Mouse (Mus musculus) megakaryocyte-erythroid progenitor cell, adult 5-6 weeks (primary cell): ENCODE measurements around the gene Psmb9. TPM values are rescaled to one million over a fixed set of nuclear protein-coding genes. Genes with fewer than 3 reads are reported as not detected.
A peak's percentile ranks its signal among the peaks of the same experiment; 100 is the strongest.
"Not testable (repeated sequence)": the region's sequence is repeated elsewhere in the genome, so short reads cannot be mapped to it uniquely, and the experiment has no call there.

Source experiments
- ATAC-seq: replicated peaks from 2 replicates; pipeline ENCODE4 v1.8.0; 2016; ENCODE audit warnings: mild to moderate bottlenecking, inconsistent platforms; ENCODE audit not compliant: severe bottlenecking, poor library complexity, low FRiP score, low TSS enrichment
- total RNA-seq, 2 experiments: library from RNA; stranded (forward) in 1 of 2; stranded (reverse) in 1 of 2; fragments of 200-1000, 215-1000 nt in 1 of 2; fragments of >200 nt in 1 of 2; fragmentation: Nextera tagmentation in 1 of 2; gene quantifications; 2 replicates each; pipeline ENCODE4 v1.2.3; 2014 to 2017

Psmb9 gene
- total RNA-seq, 2 experiments from 2014 or later: 55.1 to 56.2 TPM

GRCm38 (mm10) chr17:34144960-34145371 is 42.6 kb downstream of the Psmb9 start:
- no peak for ATAC-seq

GRCm38 (mm10) chr17:34144221-34144620 is 43.3 kb downstream of the Psmb9 start:
- ATAC-seq: not testable (repeated sequence)

GRCm38 (mm10) chr17:34143461-34143860 is 44.1 kb downstream of the Psmb9 start:
- no peak for ATAC-seq

GRCm38 (mm10) chr17:34143033-34143432 is 44.5 kb downstream of the Psmb9 start, which contains the start of gene H2-DMb2:
Gene H2-DMb2 (plus strand): TSS chr17:34143307.
- ATAC-seq: peak; percentile 42; the same call in 1 of the 2 replicates

- no peak for ATAC-seq
Observed at GRCm38 (mm10) chr17:34142456-34143010, 45.0 kb downstream of the Psmb9 start.

- no peak for ATAC-seq
Observed at GRCm38 (mm10) chr17:34141448-34141847, 46.1 kb downstream of the Psmb9 start.

- ATAC-seq: no peak
Observed at GRCm38 (mm10) chr17:34140240-34140639, 47.3 kb downstream of the Psmb9 start.

- ATAC-seq: no peak
Observed at GRCm38 (mm10) chr17:34139416-34139815, 48.1 kb downstream of the Psmb9 start.

DNA sequence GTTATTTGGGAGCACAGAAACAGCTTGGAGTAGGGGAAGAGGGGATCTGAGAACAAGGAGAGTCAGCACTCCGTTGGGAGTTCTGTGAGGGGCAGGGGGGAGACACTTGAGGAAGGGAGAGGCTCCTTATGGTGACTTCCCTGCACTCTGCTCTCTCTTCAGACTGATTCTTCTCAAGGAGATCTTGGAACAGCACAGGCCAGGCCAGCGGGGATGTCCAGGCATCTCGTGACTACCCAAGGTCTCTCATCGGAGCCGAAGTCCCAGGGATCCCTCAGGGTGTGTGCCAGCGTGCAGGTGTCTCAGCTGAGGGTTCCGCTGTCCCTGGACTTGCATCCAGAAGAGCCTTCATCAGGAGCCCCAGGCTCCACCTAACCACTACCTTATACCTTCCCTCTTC is 48.9 kb downstream of the Psmb9 start:
- ATAC-seq: no peak

GRCm38 (mm10) chr17:34137601-34138000 is 50.0 kb downstream of the Psmb9 start:
- ATAC-seq: no peak

DNA sequence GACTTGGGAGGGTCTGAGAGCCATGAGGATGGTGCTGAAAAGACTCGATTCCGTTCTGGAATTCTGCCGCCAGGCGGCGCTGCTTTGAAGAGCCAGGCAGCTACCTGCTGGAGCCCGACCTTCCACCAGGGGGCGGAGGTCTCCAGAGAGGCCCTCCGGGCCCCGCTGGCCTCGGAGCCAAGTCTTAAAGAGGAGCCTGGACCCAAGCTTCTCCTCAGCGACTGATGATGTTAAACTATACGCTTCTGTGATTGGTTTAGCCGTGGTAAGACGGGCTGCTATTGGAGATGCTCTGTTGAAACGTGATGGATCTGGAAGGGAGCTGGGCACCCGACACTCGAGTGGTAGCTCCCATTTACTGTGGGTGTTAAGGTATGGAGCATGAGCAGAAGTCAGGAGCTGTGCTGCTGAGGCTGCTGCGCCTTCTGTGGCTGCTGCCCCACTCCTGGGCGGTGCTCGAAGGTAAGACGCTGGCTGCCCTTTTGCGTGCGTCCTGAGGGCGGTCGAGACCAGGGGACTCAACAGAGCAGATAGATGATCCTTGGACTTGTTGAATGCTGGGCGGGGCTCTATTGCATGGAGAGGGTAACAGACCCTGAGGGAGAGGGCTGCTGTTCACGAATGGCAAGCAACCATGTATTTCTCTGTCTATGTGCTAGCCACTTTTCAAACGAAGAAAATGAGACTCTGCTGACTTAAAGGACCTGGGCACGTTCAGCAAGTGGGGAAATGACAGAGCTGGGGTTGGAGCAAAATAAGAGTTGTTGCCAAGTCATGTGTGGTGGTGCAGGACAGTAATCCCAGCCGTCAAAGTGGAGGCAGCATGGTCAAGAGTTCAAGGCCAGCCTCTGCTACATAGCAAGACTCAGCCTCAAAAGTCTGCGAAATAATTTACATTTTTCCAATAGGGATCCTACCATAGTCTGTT is 52.0 kb downstream of the Psmb9 start:
- peak; percentile 97 for ATAC-seq

DNA sequence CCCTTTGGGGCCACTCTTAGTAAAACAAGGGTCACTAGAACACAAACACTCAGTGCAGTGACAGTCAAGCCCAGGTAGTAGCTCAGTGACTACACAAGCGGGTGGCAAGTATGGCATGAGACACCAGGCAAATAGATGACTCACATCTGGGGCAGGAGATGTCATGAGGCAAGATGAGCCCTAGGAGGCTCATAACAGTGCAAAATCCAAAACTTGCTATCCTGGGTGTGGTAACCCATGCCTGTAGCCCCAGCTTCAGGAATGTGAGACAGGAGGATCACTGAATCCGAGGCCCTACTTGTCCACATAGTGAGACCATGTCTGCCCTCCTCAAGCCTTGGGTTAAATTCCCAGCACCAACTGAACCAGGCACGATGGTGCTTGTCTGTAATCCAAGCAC is 53.1 kb downstream of the Psmb9 start:
- ATAC-seq: no peak

DNA sequence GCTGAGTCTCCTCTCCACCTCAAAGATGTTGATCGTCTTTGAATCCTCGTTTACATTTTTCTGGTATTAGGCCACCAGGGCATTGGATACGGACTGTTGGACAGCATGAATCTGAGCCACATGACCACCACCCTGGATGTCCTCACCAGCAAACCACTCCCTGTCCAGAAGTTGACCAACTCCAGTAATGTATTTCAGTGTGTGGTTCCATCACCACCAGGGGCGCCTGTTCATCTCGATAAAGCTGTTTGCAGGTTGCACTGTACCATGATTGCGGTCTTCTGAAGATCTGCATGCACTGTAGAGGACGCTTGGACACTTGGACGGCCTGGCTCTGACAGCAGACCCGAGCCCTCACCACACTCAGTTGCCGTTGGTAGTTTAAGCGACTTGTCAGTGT is 54.3 kb downstream of the Psmb9 start:
- ATAC-seq: no peak

Other genes starting within 250 kb of the Psmb9 start
- 192 and 240 TPM in 2 replicates for gene Pfdn6, start 247.4 kb downstream of the Psmb9 start, total RNA-seq (2014; fragmentation: Nextera tagmentation)
- 209 and 235 TPM in 2 replicates for gene Pfdn6, start 247.4 kb downstream of the Psmb9 start, total RNA-seq (2017)
- gene Wdr46, start 247.1 kb downstream of the Psmb9 start, total RNA-seq (2014; fragmentation: Nextera tagmentation): 75.2 and 76.4 TPM in 2 replicates
- 78.8 and 105 TPM in 2 replicates for gene Wdr46, start 247.1 kb downstream of the Psmb9 start, total RNA-seq (2017)
- gene B3galt4, start 236.3 kb downstream of the Psmb9 start, total RNA-seq (2014; fragmentation: Nextera tagmentation): 0.90 and 1.8 TPM in 2 replicates
- 2.7 TPM in 1 of 2 replicates, not detected in the other for gene B3galt4, start 236.3 kb downstream of the Psmb9 start, total RNA-seq (2017)
- gene Vps52, start 232.0 kb downstream of the Psmb9 start, total RNA-seq (2014; fragmentation: Nextera tagmentation): 41.4 and 51.4 TPM in 2 replicates
- 17.4 and 26.2 TPM in 2 replicates for gene Vps52, start 232.0 kb downstream of the Psmb9 start, total RNA-seq (2017)
- gene Rps18, start 231.8 kb downstream of the Psmb9 start, total RNA-seq (2014; fragmentation: Nextera tagmentation): 6,055 and 6,432 TPM in 2 replicates
- gene Rps18, start 231.8 kb downstream of the Psmb9 start, total RNA-seq (2017): 1,728 and 1,730 TPM in 2 replicates
- gene H2-K1, start 187.4 kb downstream of the Psmb9 start, total RNA-seq (2014; fragmentation: Nextera tagmentation): 870 and 1,054 TPM in 2 replicates
- 664 and 816 TPM in 2 replicates for gene H2-K1, start 187.4 kb downstream of the Psmb9 start, total RNA-seq (2017)
- gene Ring1, start 163.1 kb downstream of the Psmb9 start, total RNA-seq (2014; fragmentation: Nextera tagmentation): 12.8 and 24.7 TPM in 2 replicates
- 13.5 and 15.4 TPM in 2 replicates for gene Ring1, start 163.1 kb downstream of the Psmb9 start, total RNA-seq (2017)
- gene H2-Ke6, start 159.7 kb downstream of the Psmb9 start, total RNA-seq (2014; fragmentation: Nextera tagmentation): 118 and 144 TPM in 2 replicates
- gene H2-Ke6, start 159.7 kb downstream of the Psmb9 start, total RNA-seq (2017): 41.6 and 46.8 TPM in 2 replicates
- gene Slc39a7, start 156.1 kb downstream of the Psmb9 start, total RNA-seq (2014; fragmentation: Nextera tagmentation): 18.1 and 18.3 TPM in 2 replicates
- 94.1 and 169 TPM in 2 replicates for gene Slc39a7, start 156.1 kb downstream of the Psmb9 start, total RNA-seq (2017)
- 49.6 and 58.9 TPM in 2 replicates for gene Rxrb, start 156.0 kb downstream of the Psmb9 start, total RNA-seq (2014; fragmentation: Nextera tagmentation)
- gene Rxrb, start 156.0 kb downstream of the Psmb9 start, total RNA-seq (2017): 31.4 and 33.3 TPM in 2 replicates
- 1.1 and 3.6 TPM in 2 replicates for gene Col11a2, start 148.3 kb downstream of the Psmb9 start, total RNA-seq (2014; fragmentation: Nextera tagmentation)
- 0.05 and 0.46 TPM in 2 replicates for gene Col11a2, start 148.3 kb downstream of the Psmb9 start, total RNA-seq (2017)
- 6.2 and 15.1 TPM in 2 replicates for gene H2-Oa, start 95.4 kb downstream of the Psmb9 start, total RNA-seq (2014; fragmentation: Nextera tagmentation)
- gene H2-Oa, start 95.4 kb downstream of the Psmb9 start, total RNA-seq (2017): 0.75 and 5.8 TPM in 2 replicates
- gene H2-DMa, start 68.2 kb downstream of the Psmb9 start, total RNA-seq (2014; fragmentation: Nextera tagmentation): 26.4 and 41.6 TPM in 2 replicates
- gene H2-DMa, start 68.2 kb downstream of the Psmb9 start, total RNA-seq (2017): 35.0 and 36.7 TPM in 2 replicates
- gene Brd2, start 65.1 kb downstream of the Psmb9 start, total RNA-seq (2014; fragmentation: Nextera tagmentation): 173 and 198 TPM in 2 replicates
- 312 and 511 TPM in 2 replicates for gene Brd2, start 65.1 kb downstream of the Psmb9 start, total RNA-seq (2017)
- gene H2-DMb2, start 44.5 kb downstream of the Psmb9 start, total RNA-seq (2014; fragmentation: Nextera tagmentation): 0.81 and 2.9 TPM in 2 replicates
- gene H2-DMb2, start 44.5 kb downstream of the Psmb9 start, total RNA-seq (2017): not detected in 2 replicates
- gene H2-DMb1, start 34.7 kb downstream of the Psmb9 start, total RNA-seq (2014; fragmentation: Nextera tagmentation): 3.8 and 9.1 TPM in 2 replicates
- gene H2-DMb1, start 34.7 kb downstream of the Psmb9 start, total RNA-seq (2017): 10.1 and 22.9 TPM in 2 replicates
- gene Tap1, start 211 bp downstream of the Psmb9 start, total RNA-seq (2014; fragmentation: Nextera tagmentation): 43.7 and 55.5 TPM in 2 replicates
- 58.0 and 76.1 TPM in 2 replicates for gene Tap1, start 211 bp downstream of the Psmb9 start, total RNA-seq (2017)
- 50.4 and 71.2 TPM in 2 replicates for gene Psmb8, start 10.0 kb upstream of the Psmb9 start, total RNA-seq (2014; fragmentation: Nextera tagmentation)
- gene Psmb8, start 10.0 kb upstream of the Psmb9 start, total RNA-seq (2017): 103 and 243 TPM in 2 replicates
- gene Tap2, start 15.8 kb upstream of the Psmb9 start, total RNA-seq (2014; fragmentation: Nextera tagmentation): 25.8 and 90.1 TPM in 2 replicates
- gene Tap2, start 15.8 kb upstream of the Psmb9 start, total RNA-seq (2017): 49.7 and 50.5 TPM in 2 replicates
- 8.7 and 32.0 TPM in 2 replicates for gene H2-Ob, start 51.1 kb upstream of the Psmb9 start, total RNA-seq (2014; fragmentation: Nextera tagmentation)
- 7.8 and 10.4 TPM in 2 replicates for gene H2-Ob, start 51.1 kb upstream of the Psmb9 start, total RNA-seq (2017)
- gene H2-Ab1, start 69.9 kb upstream of the Psmb9 start, total RNA-seq (2014; fragmentation: Nextera tagmentation): 20.3 and 24.1 TPM in 2 replicates
- gene H2-Ab1, start 69.9 kb upstream of the Psmb9 start, total RNA-seq (2017): 68.7 and 80.9 TPM in 2 replicates
- 2.0 and 4.4 TPM in 2 replicates for gene H2-Aa, start 100.1 kb upstream of the Psmb9 start, total RNA-seq (2014; fragmentation: Nextera tagmentation)
- gene H2-Aa, start 100.1 kb upstream of the Psmb9 start, total RNA-seq (2017): 12.4 and 31.9 TPM in 2 replicates
- gene H2-Eb1, start 118.1 kb upstream of the Psmb9 start, total RNA-seq (2014; fragmentation: Nextera tagmentation): 5.9 TPM in 1 of 2 replicates, not detected in the other
- gene H2-Eb1, start 118.1 kb upstream of the Psmb9 start, total RNA-seq (2017): 15.0 and 24.9 TPM in 2 replicates
- 0.50 TPM in 1 of 2 replicates, not detected in the other for gene H2-Eb2, start 137.9 kb upstream of the Psmb9 start, total RNA-seq (2014; fragmentation: Nextera tagmentation)
- gene H2-Eb2, start 137.9 kb upstream of the Psmb9 start, total RNA-seq (2017): not detected in 2 replicates
- not detected in 2 replicates for gene Btnl2, start 167.1 kb upstream of the Psmb9 start, total RNA-seq (2014; fragmentation: Nextera tagmentation)
- not detected in 2 replicates for gene Btnl2, start 167.1 kb upstream of the Psmb9 start, total RNA-seq (2017)
- not detected in 2 replicates for gene Btnl1, start 189.4 kb upstream of the Psmb9 start, total RNA-seq (2014; fragmentation: Nextera tagmentation)
- not detected in 2 replicates for gene Btnl1, start 189.4 kb upstream of the Psmb9 start, total RNA-seq (2017)
- 5.4 and 7.7 TPM in 2 replicates for gene BC051142, start 211.1 kb upstream of the Psmb9 start, total RNA-seq (2014; fragmentation: Nextera tagmentation)
- 1.4 and 4.7 TPM in 2 replicates for gene BC051142, start 211.1 kb upstream of the Psmb9 start, total RNA-seq (2017)